19 mouse cellular contexts compared by ENCODE assay signal in the genomic region with DNA sequence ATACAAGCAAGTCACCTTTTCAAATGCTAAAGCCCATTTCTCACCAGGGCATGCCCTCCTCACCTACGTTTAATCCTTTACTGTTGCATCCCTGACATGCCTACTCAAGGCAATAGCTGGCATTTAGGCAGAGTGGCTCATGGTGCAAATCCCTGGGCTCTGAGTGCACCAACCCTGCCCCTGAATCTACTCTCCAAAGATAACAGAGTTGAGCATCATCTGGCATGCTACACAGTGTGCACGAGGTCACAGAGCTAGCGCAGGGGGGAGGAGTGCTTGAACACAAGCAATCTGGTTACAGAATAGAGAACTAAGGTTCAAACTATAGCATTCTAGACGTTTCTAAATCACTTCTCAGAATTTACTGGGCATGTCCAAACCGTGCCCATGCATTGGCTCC.
DNase-seq lines count a peak whose midpoint lies in the region; ATAC-seq lines count a peak whose summit lies in the region.
"Had no signal": no experiment of that assay in that cellular context is flagged by ENCODE, and none has a peak within 500 bp of the region (broad histone marks: within the 10 kb centered on the region; RNA-seq: fewer than 3 reads in every experiment).

No protein-coding gene starts in this region.

- H3K4me3 ChIP-seq in embryonic facial prominence, embryonic 14.5 days (ENCODE audit: low read depth, low read length): no peak overlapping the region
- H3K4me3 ChIP-seq in embryonic facial prominence, embryonic 10.5 days: no peak overlapping the region
- H3K4me3 ChIP-seq: gastrocnemius, adult 2 months; heart, embryonic 13.5 days; hindbrain, embryonic 12.5 days had no signal

- DNase-seq in embryonic facial prominence, embryonic 14.5 days (ENCODE audit: low spot score): peak; percentile 11
- DNase-seq in embryonic facial prominence, embryonic 10.5 days (ENCODE audit: low spot score): no peak
- peak; percentile 68 for DNase-seq in adipocyte (ENCODE audit: low spot score)
- DNase-seq in adrenal gland, postnatal 10 days: peak; percentile 35
- DNase-seq in fat pad, adult 2 months (ENCODE audit: extremely low read depth, low read depth, low spot score): peak; percentile 93
- DNase-seq in retina, postnatal 1 day: no peak
- DNase-seq in yolk sac, embryonic 10.5 days (ENCODE audit: low spot score): no peak
- DNase-seq: cerebellum, adult 2 months; gastrocnemius, adult 2 months; gastrocnemius, postnatal 25 days; heart, adult 11 months; heart, postnatal 36 days had no signal

- H3K27me3 ChIP-seq in embryonic facial prominence, embryonic 14.5 days (replicated peaks; ENCODE audit: control insufficient read depth, insufficient read depth, low read length): no peaks in the 10 kb centered on the region
- no peaks in the 10 kb centered on the region for H3K27me3 ChIP-seq in embryonic facial prominence, embryonic 10.5 days (replicated peaks; ENCODE audit: low read depth, poor library complexity, severe bottlenecking)
- H3K27me3 ChIP-seq: heart, embryonic 13.5 days; hindbrain, embryonic 12.5 days; Patski had no signal

- no peak overlapping the region for H3K4me2 ChIP-seq in embryonic facial prominence, embryonic 14.5 days (ENCODE audit: low read depth, low read length)
- H3K4me2 ChIP-seq: heart, embryonic 13.5 days; hindbrain, embryonic 12.5 days had no signal

- H3K27ac ChIP-seq in embryonic facial prominence, embryonic 14.5 days (replicated peaks; ENCODE audit: low read depth, low read length): no peak overlapping the region
- H3K27ac ChIP-seq in embryonic facial prominence, embryonic 10.5 days (replicated peaks): no peak overlapping the region
- H3K27ac ChIP-seq: gastrocnemius, adult 2 months; heart, embryonic 13.5 days; hindbrain, embryonic 12.5 days had no signal

- no peaks in the 10 kb centered on the region for H3K36me3 ChIP-seq in embryonic facial prominence, embryonic 14.5 days (ENCODE audit: control insufficient read depth, insufficient read depth, low read length)
- H3K36me3 ChIP-seq in embryonic facial prominence, embryonic 10.5 days (replicated peaks): no peaks in the 10 kb centered on the region
- H3K36me3 ChIP-seq: heart, embryonic 13.5 days; hindbrain, embryonic 12.5 days had no signal

- ATAC-seq in embryonic facial prominence, embryonic 14.5 days (ENCODE audit: low read depth): no peak
- ATAC-seq: activated CD4-positive, CD25-positive, alpha-beta regulatory T cell, adult 4 months; forebrain, embryonic 14.5 days; inflammation-experienced regulatory T-cells, adult 6 months; intestine, postnatal 0 days; Patski had no signal

- H3K9ac ChIP-seq in embryonic facial prominence, embryonic 14.5 days (ENCODE audit: low read depth, low read length): no peak overlapping the region
- H3K9ac ChIP-seq: heart, embryonic 13.5 days; hindbrain, embryonic 12.5 days had no signal

- 0 out of 2 replicates have a peak, but pooled peaks cover 3% of the 10 kb centered on the region for H3K9me3 ChIP-seq in embryonic facial prominence, embryonic 14.5 days (ENCODE audit: control insufficient read depth, low read length)
- no peaks in the 10 kb centered on the region for H3K9me3 ChIP-seq in embryonic facial prominence, embryonic 10.5 days
- H3K9me3 ChIP-seq: heart, embryonic 13.5 days; hindbrain, embryonic 12.5 days had no signal

- WGBS in embryonic facial prominence, embryonic 14.5 days: 74% methylated on average over 5 of the region's 5 CpGs
- WGBS in embryonic facial prominence, embryonic 10.5 days: 79% methylated on average over 5 of the region's 5 CpGs

- H3K4me1 ChIP-seq in embryonic facial prominence, embryonic 14.5 days (ENCODE audit: control insufficient read depth, insufficient read depth, low read length): no peaks in the 10 kb centered on the region
- peaks cover 12% of the 10 kb centered on the region; the same call in 1 of the 2 replicates for H3K4me1 ChIP-seq in embryonic facial prominence, embryonic 10.5 days
- H3K4me1 ChIP-seq: hindbrain, embryonic 12.5 days had no signal

Comparison
In these comparisons a context has a peak if more than half of its experiments do, and no peak if none do; other contexts are left out.
1. DNase-seq: peak in embryonic facial prominence, embryonic 14.5 days (single experiment), adipocyte (single experiment), adrenal gland, postnatal 10 days (single experiment) and fat pad, adult 2 months (single experiment); none in embryonic facial prominence, embryonic 10.5 days (single experiment), retina, postnatal 1 day (single experiment) and yolk sac, embryonic 10.5 days (single experiment).